8 mouse cellular contexts compared by ENCODE assay signal in genomic region chr2:125135903-125136811, GRCm38 (mm10). TPM values are rescaled to one million over a fixed set of nuclear protein-coding genes. Genes with fewer than 3 reads are reported as not detected.
DNase-seq lines count a peak whose midpoint lies in the region; ATAC-seq and TF ChIP-seq lines count a peak whose summit lies in the region.

Gene Ctxn2 (plus strand): TSS chr2:125136692.

- peak within 1 kb of the TSS; percentile 41; the same call in 1 of the 2 replicates for H3K9ac ChIP-seq in embryonic facial prominence, embryonic 13.5 days
- peak within 1 kb of the TSS; percentile 24; the same call in 1 of the 2 replicates for H3K9ac ChIP-seq in heart, embryonic 13.5 days
- no peak within 1 kb of the TSS for H3K9ac ChIP-seq in kidney, embryonic 15.5 days
- no peak within 1 kb of the TSS for H3K9ac ChIP-seq in limb, embryonic 15.5 days
- H3K9ac ChIP-seq in midbrain, postnatal 0 days (replicated peaks; ENCODE audit: low read length, poor library complexity, severe bottlenecking) = peak within 1 kb of the TSS; percentile 71

- H3K36me3 ChIP-seq in embryonic facial prominence, embryonic 13.5 days = no peaks in the 10 kb centered on the region
- H3K36me3 ChIP-seq in heart, embryonic 13.5 days = no peaks in the 10 kb centered on the region
- no peaks in the 10 kb centered on the region for H3K36me3 ChIP-seq in kidney, embryonic 15.5 days
- no peaks in the 10 kb centered on the region for H3K36me3 ChIP-seq in limb, embryonic 15.5 days
- H3K36me3 ChIP-seq in midbrain, postnatal 0 days (ENCODE audit: insufficient read depth, low read length) = no peaks in the 10 kb centered on the region

- H3K4me2 ChIP-seq in embryonic facial prominence, embryonic 13.5 days = peak within 1 kb of the TSS; percentile 59
- H3K4me2 ChIP-seq in heart, embryonic 13.5 days = peak within 1 kb of the TSS; percentile 75
- H3K4me2 ChIP-seq in kidney, embryonic 15.5 days = peak within 1 kb of the TSS; percentile 74
- H3K4me2 ChIP-seq in limb, embryonic 15.5 days = peak within 1 kb of the TSS; percentile 55
- H3K4me2 ChIP-seq in midbrain, postnatal 0 days (ENCODE audit: low read depth, low read length, poor library complexity, severe bottlenecking) = peak within 1 kb of the TSS; percentile 57

- 2% methylated on average over 39 of the region's 39 CpGs for WGBS in embryonic facial prominence, embryonic 13.5 days
- WGBS in heart, embryonic 13.5 days = 2% methylated on average over 39 of the region's 39 CpGs
- WGBS in kidney, embryonic 15.5 days = 1% methylated on average over 39 of the region's 39 CpGs
- under 1% methylated on average over 39 of the region's 39 CpGs for WGBS in limb, embryonic 15.5 days
- WGBS in midbrain, postnatal 0 days = 1% methylated on average over 39 of the region's 39 CpGs

- peak within 1 kb of the TSS; percentile 27 for H3K4me3 ChIP-seq in embryonic facial prominence, embryonic 13.5 days
- peak within 1 kb of the TSS; percentile 42 for H3K4me3 ChIP-seq in heart, embryonic 13.5 days
- H3K4me3 ChIP-seq in kidney, embryonic 15.5 days (replicated peaks) = peak within 1 kb of the TSS; percentile 38
- H3K4me3 ChIP-seq in limb, embryonic 15.5 days = peak within 1 kb of the TSS; percentile 24
- peak within 1 kb of the TSS; percentile 47 for H3K4me3 ChIP-seq in midbrain, postnatal 0 days (ENCODE audit: low read depth, low read length)

- H3K4me1 ChIP-seq in embryonic facial prominence, embryonic 13.5 days = peaks cover 8% of the 10 kb centered on the region
- H3K4me1 ChIP-seq in heart, embryonic 13.5 days = peaks cover 9% of the 10 kb centered on the region
- peaks cover 10% of the 10 kb centered on the region for H3K4me1 ChIP-seq in kidney, embryonic 15.5 days
- H3K4me1 ChIP-seq in limb, embryonic 15.5 days = peaks cover 8% of the 10 kb centered on the region
- no peaks in the 10 kb centered on the region for H3K4me1 ChIP-seq in midbrain, postnatal 0 days (ENCODE audit: insufficient read depth, low read length)

- H3K27ac ChIP-seq in embryonic facial prominence, embryonic 13.5 days = no peak within 1 kb of the TSS
- no peak within 1 kb of the TSS for H3K27ac ChIP-seq in heart, embryonic 13.5 days (replicated peaks)
- H3K27ac ChIP-seq in kidney, embryonic 15.5 days = no peak within 1 kb of the TSS
- H3K27ac ChIP-seq in limb, embryonic 15.5 days = no peak within 1 kb of the TSS
- H3K27ac ChIP-seq in midbrain, postnatal 0 days (ENCODE audit: low read depth, low read length) = peak within 1 kb of the TSS; percentile 88

- 0 out of 2 replicates have a peak, but pooled peaks have one; percentile 37 for ATAC-seq in embryonic facial prominence, embryonic 13.5 days (ENCODE audit: insufficient number of reproducible peaks, insufficient read depth, low FRiP score, low TSS enrichment, low read depth)
- ATAC-seq in heart, embryonic 13.5 days (ENCODE audit: extremely low read depth, insufficient number of reproducible peaks, low FRiP score, low TSS enrichment) = no peak
- ATAC-seq in kidney, embryonic 15.5 days (replicated peaks; ENCODE audit: low FRiP score) = peak; percentile 67; the same call in 1 of the 2 replicates
- ATAC-seq in limb, embryonic 15.5 days (ENCODE audit: insufficient number of reproducible peaks, low FRiP score, low TSS enrichment, low read depth) = no peak
- peak; percentile 86 for ATAC-seq in midbrain, postnatal 0 days (ENCODE audit: low FRiP score)

- H3K27me3 ChIP-seq in embryonic facial prominence, embryonic 13.5 days = peaks cover 5% of the 10 kb centered on the region; the same call in 1 of the 2 replicates
- H3K27me3 ChIP-seq in heart, embryonic 13.5 days (replicated peaks) = peaks cover 5% of the 10 kb centered on the region; the same call in 1 of the 2 replicates
- H3K27me3 ChIP-seq in kidney, embryonic 15.5 days = peaks cover 16% of the 10 kb centered on the region
- peaks cover 10% of the 10 kb centered on the region; the same call in 1 of the 2 replicates for H3K27me3 ChIP-seq in limb, embryonic 15.5 days
- no peaks in the 10 kb centered on the region for H3K27me3 ChIP-seq in midbrain, postnatal 0 days (ENCODE audit: insufficient read depth, low read length)

- TF ChIP-seq CTCF in midbrain, postnatal 0 days (IDR thresholded peaks at IDR 0.05) = no peak

- peak; percentile 27 for DNase-seq in gastrocnemius, adult 18-20 months (ENCODE audit: low spot score)
- DNase-seq in gastrocnemius, adult 8-10 months (ENCODE audit: low spot score in 2 of 2) = no peak
- peak; percentile 75 for DNase-seq in midbrain, postnatal 0 days (ENCODE audit: low spot score)
- DNase-seq in spleen, postnatal 36 days (ENCODE audit: low spot score in 2 of 2) = peak; percentile 16 to 34

- no peaks in the 10 kb centered on the region for H3K9me3 ChIP-seq in embryonic facial prominence, embryonic 13.5 days
- no peaks in the 10 kb centered on the region for H3K9me3 ChIP-seq in heart, embryonic 13.5 days
- H3K9me3 ChIP-seq in kidney, embryonic 15.5 days (replicated peaks) = no peaks in the 10 kb centered on the region
- no peaks in the 10 kb centered on the region for H3K9me3 ChIP-seq in limb, embryonic 15.5 days
- H3K9me3 ChIP-seq in midbrain, postnatal 0 days (ENCODE audit: low read length) = no peaks in the 10 kb centered on the region

RNA-seq across cellular contexts. Expression of gene Ctxn2, which starts in this region (rescaled TPM):
- total RNA-seq in gastrocnemius, adult 18-20 months (2021) = not detected
- not detected for total RNA-seq in gastrocnemius, adult 8-10 months (2022)
- polyA plus RNA-seq in embryonic facial prominence, embryonic 13.5 days (2015; fragmentation: Nextera tagmentation; extraction: Ambion mirVana) = not detected in 2 replicates
- not detected in 2 replicates for polyA plus RNA-seq in heart, embryonic 13.5 days (2015; fragmentation: Nextera tagmentation; extraction: Ambion mirVana)
- polyA plus RNA-seq in kidney, embryonic 15.5 days (2015; fragmentation: Nextera tagmentation; extraction: Ambion mirVana) = not detected in 2 replicates
- not detected in 2 replicates for polyA plus RNA-seq in limb, embryonic 15.5 days (2015; fragmentation: Nextera tagmentation; extraction: Ambion mirVana)
- total RNA-seq in midbrain, postnatal 0 days (2014; rRNA removed) = 12.6 and 16.1 TPM in 2 replicates
- 47.5 and 47.7 TPM in 2 replicates for polyA plus RNA-seq in midbrain, postnatal 0 days (2015; fragmentation: Nextera tagmentation; extraction: Ambion mirVana)

Comparison
In these comparisons a context has a peak if more than half of its experiments do, and no peak if none do; other contexts are left out.
1. RNA of gene Ctxn2 (total RNA-seq): 12.6 to 16.1 TPM in midbrain, postnatal 0 days; not detected in gastrocnemius, adult 18-20 months and not detected in gastrocnemius, adult 8-10 months; every median in the first group is over 10 times any median in the second.
2. RNA of gene Ctxn2 (polyA plus RNA-seq): 47.5 to 47.7 TPM in midbrain, postnatal 0 days; not detected in embryonic facial prominence, embryonic 13.5 days, not detected in limb, embryonic 15.5 days, not detected in heart, embryonic 13.5 days and not detected in kidney, embryonic 15.5 days; every median in the first group is over 10 times any median in the second.
3. Peak in DNase-seq in gastrocnemius, adult 18-20 months; RNA of the gene not detected or under 1 TPM.
4. Peak in ATAC-seq, H3K4me3 ChIP-seq, H3K9ac ChIP-seq and H3K4me2 ChIP-seq in embryonic facial prominence, embryonic 13.5 days; RNA of the gene not detected or under 1 TPM.
5. Peak in ATAC-seq, H3K4me3 ChIP-seq and H3K4me2 ChIP-seq in kidney, embryonic 15.5 days; RNA of the gene not detected or under 1 TPM.
6. DNase-seq: peak in midbrain, postnatal 0 days (single experiment) and spleen, postnatal 36 days (2 of 2); none in gastrocnemius, adult 8-10 months (0 of 2).
7. H3K9ac ChIP-seq: peak in heart, embryonic 13.5 days (single experiment) and midbrain, postnatal 0 days (single experiment); none in kidney, embryonic 15.5 days (single experiment) and limb, embryonic 15.5 days (single experiment).
8. Peak in every context shown above with its lines, with median percentiles within 50 percentile points of each other: H3K4me2 ChIP-seq and H3K4me3 ChIP-seq.